Mouse (Mus musculus): ENCODE measurements around the gene Traf2.
A peak's percentile ranks its signal among the peaks of the same experiment; 100 is the strongest.

Traf2 gene

DNA sequence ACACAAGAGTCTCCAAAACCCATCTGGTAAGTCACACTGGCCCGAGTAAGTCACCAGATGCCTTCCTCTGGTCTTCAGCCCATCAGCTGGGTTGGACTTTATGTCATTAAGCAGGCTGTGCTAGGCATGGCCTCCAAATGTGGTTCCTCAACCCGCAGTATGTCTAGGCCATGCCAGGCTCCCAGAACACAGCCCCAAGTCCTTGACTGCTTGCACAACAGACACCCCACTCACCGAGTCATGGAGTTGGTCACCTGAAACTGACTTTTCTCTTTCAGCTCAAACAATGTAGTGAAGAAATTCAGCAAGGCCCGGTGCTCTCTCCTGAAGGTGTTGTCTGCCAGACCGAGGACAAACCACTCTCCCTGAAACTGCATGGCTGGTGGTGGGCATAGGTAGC lies 53.8 kb downstream of the Traf2 start:
- DNase-seq: no peak

DNA sequence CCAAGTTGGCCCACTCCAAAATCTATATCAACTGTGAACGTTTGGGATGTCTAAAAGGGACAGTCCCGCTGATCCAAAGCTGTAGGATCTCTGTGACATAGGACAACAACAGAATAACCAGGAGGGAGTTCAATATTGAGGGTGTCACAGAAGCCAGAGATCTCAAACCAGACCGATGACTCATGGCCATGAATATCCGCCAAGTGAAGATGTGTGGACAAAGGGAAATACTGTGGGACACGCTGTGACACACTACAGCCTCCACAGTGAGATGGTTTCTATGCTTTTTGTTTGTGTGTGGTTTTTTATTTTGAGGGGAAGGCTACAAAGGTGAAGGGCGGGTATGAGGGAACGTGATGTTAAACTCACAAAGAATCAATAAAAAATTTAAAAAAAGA lies 58.1 kb downstream of the Traf2 start:
- DNase-seq: no peak

DNA sequence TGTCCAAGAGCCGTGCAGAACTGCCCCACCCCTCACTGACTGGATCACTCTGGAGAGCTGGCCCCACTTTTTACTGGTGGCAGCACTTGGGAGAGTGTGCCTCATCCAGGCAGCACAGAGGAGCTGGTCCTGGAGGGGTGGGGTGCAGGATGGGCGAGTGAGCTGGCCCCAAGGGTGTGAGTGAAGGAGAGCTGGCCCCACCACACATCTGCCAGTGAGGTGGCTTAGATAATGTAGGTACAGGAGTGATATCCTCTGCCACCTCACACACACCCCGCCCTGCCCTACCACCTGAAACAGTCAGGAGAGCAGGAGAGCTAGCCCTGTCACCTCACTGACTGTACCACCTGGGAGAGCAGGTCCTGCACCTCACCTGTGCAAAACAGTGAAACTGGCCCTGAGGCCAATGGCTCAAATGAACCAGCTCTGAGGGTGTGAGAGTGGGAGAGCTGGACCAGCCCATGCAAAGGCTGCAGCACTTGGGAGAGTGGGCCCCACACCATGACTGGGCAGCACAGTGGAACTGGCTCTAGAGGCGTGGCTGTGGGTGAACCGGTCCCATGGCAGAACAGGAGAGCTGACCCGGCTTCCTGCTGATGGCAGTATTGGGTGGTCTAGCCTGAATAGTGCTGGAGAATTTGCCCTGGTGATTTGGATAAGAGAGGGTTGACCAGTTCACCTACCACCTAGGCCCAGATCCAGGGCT lies 58.6 kb downstream of the Traf2 start:
- DNase-seq: no peak

DNA sequence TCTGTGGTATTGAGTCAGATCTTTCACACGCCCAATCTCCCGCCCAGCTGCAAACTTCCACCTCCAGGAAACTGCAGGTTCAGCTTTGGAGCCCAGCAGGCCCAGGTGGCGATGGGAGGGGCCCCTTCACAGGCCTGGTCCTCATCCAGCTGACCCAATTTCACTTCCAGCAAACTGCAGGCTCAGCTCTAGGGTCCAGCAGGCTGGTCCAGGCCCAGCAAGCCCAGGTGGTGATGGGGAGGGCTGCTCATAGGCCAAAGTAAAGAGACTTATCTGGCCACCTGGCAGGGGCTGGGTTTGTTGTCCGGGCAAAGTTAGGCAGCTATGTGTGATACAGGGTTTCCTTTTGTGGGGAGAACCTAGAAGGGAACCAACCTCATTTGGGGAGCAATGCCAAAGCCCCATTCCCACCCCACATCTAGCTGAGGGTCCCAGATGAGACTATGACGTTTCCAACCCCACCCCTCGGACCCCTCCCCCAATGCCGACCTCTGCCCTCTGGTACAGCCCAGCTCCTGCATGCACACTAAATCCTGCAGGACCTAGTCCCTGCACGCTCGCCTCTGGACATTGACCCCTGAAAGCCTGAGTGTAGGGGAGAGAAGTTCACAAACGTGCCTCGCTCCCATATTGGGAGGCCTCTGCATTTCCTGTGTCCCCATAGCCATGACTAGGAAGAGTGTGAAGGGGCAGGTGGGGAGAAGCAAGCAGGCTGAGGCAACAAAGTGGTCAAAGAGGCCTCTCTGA lies 61.7 kb downstream of the Traf2 start:
- DNase-seq: peak; percentile 76

DNA sequence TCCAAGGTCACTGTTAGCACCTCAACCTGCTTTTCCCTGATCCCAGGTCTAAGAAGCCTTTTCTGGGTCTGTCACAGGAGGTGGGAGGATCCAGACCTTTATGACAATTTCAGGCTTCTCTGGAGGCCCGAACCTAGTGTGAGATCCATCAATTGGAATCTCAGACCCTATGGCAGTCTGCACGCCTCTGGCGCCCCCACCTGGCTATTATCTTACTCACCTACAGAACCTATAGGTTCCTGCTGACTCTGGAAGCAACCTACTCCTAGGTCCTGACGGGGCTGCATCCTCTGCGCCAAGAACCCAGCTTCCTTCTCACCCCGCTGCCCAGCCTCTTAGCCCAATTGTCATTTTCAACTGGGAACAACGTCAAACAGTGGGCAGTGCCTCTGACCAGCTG lies 63.8 kb downstream of the Traf2 start:
- DNase-seq: no peak

DNA sequence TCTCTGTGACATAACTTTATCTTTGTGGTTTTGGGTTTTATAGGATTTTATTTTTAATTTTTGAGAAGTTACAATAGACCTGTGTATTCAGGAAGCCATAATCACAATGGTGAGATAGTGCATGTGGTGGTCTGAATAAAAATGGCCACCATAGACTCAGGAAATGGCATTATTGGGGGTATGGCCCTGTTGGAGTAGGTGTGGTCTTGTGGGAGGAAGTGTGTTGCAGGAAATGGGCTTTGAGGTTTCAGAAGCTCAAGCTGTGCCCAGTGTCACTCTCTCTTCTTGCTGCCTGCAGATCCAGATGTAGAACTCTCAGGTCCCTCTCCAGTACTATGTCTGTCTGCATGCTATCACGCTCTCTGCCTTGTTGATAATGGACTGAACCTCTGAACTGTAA lies 66.2 kb downstream of the Traf2 start:
- DNase-seq: no peak

DNA sequence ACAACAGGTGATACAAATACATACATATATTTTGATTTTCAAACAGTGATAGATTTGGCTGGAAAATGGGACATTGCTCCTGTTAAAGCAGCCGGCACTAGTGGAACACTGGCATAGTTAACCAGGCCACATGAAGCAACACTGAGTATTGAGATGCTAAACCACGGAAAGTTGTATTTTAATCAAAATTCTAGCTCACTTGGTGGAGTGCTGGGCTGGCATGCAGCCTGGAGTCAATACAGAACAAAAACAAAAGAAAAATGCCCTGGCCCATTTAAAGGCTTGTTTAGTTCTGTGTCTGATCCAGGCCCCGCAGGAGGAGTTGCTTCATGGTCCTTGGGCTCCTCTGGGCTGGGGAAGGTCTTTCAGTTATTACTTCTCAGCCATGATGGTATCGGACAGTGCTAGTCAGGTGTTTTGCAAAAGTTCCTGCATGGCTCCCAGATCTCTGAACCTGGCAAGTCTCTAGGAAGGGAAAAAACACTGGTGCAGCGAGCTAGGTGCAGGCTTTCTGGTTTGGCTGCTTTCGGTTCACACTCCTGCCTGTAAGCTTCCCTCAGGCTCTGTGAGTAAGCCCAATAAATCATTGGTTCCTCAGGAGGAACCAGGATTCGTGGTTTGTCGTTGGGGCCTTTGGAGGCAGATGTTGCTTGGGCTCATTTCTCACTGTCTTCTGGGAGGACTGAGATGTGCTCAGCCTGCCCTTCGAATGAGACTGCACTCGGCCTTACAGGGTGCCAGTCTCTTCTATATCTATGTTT lies 67.0 kb downstream of the Traf2 start:
- DNase-seq: no peak

DNA sequence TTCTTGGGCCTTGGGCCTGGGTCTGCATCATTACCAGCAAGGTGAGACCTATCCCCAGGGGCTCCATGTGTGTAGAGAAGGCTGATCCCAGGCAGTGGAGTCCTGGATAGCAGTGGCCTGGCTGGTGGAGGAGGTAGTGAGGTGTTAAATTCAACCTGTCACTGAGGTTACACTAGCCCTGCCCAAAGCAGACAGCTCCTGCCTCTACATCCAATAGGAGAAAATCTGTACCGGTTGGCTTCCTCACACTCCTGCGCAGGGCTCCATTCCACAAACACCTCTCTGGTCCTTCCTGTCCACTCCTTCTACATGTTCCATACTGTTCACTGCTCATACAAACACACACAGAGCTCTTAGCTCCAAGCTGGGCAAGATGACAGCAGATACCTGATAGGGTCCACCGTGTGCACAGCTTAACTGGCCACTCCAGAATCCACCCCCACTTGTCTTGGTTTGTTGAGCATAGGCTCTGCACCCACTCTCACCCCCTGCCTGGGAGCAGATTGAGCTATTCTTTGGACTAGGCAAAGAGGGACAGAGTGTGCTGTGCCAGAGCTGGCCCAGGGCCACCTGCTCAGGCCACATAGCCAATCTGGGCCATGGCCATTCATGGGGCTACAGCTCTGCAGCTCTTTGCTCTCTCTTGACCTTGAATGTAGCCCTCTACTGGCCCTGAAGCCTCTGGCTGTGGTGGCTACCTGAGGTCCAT lies 68.6 kb downstream of the Traf2 start:
- no peak for DNase-seq

DNA sequence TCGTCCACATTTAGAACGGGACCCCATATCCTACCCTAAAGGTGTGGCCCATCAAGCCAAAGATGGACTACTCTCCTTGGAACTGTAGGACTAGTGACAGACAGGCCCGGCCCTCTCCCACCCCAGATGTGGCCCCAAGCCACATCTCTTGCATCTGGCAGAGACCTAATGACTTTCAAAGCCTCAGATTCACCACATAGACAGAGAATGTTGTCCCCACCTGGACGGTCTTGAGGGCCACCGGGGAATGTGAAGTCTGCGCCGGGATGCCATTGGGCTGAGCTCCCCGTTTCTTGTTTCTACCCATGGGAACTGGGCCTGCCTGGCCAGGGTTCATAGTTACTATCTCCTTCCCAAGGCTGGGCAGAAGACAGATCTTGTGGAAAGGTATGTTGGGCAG lies 69.2 kb downstream of the Traf2 start:
- no peak for DNase-seq

DNA sequence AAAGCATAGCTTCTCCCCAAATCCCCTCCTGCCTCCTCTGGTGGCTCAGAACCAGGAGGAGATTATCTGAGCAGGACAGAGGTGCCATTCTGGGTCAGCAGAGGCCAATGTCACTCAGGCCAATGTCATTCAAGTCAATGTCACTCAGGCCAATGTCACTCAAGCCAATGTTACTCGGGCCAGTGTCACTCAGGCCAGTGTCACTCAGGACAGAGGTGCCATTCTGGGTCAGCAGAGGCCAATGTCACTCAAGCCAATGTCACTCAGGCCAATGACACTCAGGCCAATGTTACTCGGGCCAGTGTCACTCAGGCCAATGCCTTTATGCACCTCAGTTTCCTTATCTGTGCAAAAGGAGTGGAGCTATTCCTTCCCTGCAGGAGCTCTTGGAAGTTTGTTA lies 74.2 kb downstream of the Traf2 start:
- no peak for DNase-seq

DNA sequence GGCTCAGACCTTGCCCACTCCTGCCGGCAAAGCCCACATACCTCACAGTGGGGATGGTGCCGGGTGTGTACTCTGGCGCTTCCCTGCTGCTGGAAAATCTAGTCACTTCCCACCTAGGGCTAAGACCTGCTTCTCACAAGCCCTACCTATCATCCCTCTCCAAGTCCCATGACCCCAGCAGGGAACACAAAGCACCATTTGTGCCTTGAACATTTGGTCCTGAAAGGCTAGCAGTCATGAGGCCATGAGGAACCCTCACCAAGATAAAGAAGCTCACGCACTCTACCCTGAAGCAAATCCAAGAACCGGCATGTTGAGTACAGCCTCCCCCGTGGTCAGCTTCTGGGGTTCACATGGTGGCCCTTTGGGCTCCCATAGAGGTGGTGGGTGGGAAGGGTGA lies 76.8 kb downstream of the Traf2 start, which contains the start of gene Ptgds:
Gene Ptgds, minus strand, starts transcription at position 78 of the 400 bp plus-strand sequence.
- no peak for DNase-seq

DNA sequence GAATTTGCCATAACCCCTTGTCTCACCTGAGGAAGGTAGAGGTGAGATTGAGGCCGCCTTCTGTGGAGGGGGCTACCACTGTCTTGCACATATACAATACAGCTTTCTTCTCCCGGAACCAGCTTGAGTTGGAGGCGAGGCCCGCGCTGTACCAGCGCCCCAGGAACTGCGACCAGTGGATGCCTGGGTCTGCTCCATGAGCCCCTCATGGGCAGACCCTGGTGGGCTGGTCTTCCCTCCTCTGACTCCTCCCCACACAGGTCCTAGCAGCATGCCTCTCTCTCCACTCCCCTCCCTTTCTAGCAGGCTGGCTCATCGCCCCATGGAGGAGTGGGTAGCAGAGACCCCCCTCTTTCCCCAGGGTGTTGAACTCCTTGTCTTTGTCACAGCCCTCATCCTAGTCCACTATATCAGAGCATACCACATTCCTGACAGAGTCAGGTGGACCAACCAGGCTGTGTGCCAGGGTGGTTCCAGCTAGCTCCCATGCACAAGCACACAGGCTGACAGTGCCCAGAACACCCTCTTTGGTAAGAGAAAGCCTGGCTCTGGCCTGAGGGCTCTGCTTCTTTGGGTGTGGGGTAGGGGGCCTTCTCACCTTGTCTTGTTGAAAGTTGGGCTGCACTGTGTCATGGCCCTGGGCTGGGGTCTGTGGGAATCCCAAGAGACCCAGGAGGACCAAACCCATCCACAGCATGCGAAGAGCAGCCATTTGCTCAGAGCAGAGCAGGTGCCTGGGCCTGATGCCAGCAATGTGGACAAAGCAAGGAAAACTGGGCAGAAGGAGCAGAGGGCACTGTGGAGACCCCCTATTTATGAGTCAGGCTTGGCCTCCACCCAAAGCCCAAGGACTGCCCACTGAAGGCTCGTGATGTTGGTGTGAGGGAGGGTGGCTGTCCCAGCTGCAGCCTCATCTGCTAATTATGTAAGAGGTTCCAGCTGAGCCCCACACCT lies 77.5 kb downstream of the Traf2 start:
- DNase-seq: peak; percentile 71
